Mouse (Mus musculus) layer of hippocampus, postnatal 10 days (tissue): ENCODE data around the gene Atxn7l2. TPM values are rescaled to one million over a fixed set of nuclear protein-coding genes. Genes with fewer than 3 reads are reported as not detected.

Source experiments
- DNase-seq, 2 experiments: peaks; one replicate each; pipeline ENCODE4 v3.0.0; 2021; ENCODE audit warnings: low spot score in 2 of 2
- total RNA-seq, 2 experiments: library from RNA; stranded (reverse); gene quantifications; 2 replicates each; pipeline ENCODE4 v1.2.3; 2021

Gene Atxn7l2
- total RNA-seq, 2 experiments from 2014 or later = 21.1 to 26.1 TPM

DNA sequence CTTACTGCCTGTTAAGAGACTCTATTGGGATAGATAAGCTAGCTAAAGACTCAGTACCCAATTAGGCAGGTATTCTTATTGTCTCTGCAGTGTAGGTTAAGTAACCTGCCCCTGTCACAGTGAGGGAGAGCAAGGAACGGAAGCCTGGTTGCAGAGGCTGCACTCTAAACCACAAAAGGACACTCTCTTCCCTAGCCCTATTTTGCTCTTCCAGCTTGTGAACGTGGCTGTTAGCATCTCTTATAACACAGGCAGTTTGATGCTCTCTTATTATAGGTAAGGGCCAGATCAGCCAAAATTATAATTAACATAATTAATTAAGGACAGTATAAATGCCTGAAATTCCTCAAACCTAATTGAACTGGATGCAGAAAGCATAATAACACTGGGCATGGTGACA, 30.2 kb downstream of the Atxn7l2 start:
- no peak for DNase-seq

DNA sequence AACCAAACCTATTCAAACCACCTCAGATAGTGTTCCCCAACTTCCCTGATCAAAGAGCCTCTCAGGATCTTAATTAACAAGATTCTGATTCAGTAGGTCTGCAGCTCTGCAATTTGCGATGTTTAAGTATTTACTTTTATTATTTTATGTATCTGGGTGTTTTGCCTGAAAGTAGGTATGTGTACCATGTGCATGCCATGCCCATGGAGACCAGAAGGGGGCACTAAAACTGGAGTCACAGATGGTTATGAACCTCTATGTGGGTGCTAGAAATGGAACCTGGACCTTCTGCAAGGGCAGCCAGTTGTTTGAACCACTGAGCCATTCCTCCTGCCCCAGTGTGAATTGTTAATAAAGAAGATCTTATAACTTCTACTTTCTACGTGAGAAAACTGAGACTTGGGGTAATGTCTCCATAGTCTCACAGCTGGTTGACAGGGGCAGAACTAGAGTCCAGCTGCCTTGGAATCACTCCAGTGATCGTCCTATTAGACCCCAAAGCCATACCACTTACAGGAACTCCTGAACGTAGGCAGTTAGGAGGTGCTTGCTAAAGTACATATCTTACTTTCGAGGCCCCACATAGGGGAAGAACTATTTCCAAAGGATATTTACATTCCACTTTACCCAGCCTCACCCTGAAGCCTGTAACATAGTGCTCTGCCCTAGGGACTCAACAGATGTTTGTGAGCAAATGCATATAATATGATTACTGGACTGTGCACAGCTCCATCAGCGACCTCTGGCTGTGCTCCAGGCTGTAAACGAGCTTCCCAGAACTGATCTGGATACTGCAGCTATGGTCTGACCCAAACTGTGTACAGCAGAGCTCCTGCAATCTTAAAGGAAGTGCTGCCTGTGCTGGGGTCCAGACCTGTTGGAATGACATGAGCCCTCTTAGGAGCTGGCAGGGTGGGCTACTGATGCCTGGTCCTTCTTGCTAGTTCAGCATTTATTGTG, 31.7 kb downstream of the Atxn7l2 start:
- DNase-seq = no peak

DNA sequence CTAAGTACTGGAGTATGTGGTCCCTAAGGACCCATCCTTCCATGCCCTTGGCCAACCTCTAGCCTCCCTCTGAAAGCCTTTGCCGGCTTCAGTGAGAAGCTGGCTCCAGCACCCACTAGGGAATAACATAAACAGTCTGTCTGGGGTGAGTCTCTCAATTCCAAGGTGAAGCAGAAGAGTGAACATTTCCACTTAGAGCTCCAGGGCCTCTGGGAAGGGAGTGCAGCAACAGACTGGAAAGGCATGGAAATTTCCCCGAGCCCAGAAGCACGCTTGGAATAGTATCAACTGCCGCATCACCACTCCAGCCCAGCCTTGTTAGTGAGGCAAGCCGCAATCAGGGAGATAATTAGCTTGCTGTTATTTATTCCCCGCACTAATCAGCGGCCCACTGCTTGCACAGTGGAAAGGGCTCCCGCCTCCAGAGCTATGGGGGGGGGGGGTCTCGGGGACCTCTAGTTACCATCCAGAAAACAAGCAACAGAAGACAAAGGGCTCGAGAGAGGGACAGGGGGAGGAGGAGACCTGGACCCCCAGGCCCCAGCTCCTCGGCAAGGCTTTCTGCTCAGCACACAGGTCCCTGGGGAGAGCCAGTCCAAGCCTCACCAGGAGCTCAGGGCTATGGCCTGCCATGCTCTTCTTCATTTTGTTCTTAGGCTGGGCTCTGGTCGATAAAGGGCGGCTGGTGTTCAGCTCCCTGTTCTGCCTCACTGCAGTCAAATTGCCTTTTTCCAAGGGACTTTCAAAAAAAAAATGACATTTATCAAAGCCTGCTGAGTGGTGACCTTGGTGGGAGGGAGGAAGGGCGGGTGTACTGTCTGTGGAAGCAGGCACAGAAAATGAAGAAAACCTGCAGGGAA, 35.8 kb downstream of the Atxn7l2 start:
- peak; percentile 78 for DNase-seq

DNA sequence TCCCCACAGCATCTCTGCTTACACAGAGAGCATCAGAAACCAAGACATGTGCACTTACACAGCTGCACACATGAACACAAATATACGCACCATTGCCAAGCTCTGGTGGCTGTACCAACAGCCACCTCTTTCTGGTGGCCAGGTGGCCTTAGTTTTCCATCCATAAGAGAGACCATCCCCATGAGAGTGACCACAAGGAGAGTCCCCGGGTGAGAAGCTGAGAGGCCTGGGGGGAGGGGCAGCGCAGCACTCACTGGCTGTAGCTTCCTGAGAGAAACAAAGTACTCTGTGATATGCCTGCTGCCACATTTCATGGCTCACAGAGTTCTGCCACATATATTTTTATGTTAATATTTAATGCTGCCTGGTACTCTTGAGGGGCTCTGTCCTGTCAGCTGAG, 41.5 kb downstream of the Atxn7l2 start:
- no peak for DNase-seq

DNA sequence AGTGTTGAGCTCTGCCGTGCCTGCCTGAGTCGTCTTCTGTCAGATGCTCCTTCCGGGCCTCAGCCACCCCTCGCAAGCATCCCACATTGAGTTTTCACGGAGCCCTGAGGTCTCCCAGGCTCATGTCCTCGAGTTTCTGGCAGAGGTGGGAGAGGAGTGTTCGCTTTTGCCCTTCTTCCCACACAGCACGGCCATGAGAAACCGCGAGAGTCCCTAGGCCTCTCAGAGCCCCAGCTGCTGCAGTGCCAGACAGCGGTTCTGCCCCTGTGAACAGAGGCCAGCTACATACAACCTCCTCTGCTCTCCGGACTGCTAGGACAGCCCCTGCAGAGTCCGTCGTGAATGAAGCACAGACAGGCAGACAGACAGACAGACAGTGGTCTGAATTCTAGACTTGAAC, 43.2 kb downstream of the Atxn7l2 start:
- DNase-seq = no peak

DNA sequence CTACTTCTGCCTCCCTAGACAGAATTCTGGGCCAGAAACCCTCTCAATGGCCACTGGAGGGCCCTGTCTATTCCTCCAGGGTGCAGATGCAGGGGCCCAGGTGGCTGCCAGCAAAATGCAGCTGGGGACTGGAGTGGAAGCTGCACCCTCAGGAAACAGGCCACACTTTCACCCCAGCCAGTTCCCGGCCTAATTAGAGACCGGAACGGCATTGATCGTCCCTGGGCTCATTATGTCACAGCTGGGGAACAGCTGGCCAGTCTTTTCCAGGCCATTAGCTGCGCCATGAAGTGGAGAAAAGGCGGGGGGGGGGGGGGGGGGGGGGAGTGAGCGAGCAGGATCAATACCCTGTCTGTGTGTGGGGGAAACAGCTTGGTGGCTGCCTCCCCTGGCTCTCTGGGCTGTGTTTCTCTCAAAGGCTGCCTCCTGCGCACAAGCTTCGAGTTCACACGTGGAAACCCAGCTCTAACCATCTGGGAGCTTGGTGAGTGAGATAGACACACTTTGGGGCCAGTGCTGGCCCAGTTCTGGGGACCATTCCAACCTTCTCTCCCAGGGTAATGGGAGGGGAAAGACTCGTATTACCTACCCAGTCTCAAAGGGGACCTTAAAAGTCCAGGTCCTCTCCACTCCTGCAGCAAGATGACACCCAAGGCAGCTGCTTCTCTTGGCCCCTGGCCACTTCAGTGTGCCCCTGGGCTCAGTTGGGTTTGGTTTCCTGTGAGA, 44.1 kb downstream of the Atxn7l2 start:
- peak; percentile 68 to 76 for DNase-seq

DNA sequence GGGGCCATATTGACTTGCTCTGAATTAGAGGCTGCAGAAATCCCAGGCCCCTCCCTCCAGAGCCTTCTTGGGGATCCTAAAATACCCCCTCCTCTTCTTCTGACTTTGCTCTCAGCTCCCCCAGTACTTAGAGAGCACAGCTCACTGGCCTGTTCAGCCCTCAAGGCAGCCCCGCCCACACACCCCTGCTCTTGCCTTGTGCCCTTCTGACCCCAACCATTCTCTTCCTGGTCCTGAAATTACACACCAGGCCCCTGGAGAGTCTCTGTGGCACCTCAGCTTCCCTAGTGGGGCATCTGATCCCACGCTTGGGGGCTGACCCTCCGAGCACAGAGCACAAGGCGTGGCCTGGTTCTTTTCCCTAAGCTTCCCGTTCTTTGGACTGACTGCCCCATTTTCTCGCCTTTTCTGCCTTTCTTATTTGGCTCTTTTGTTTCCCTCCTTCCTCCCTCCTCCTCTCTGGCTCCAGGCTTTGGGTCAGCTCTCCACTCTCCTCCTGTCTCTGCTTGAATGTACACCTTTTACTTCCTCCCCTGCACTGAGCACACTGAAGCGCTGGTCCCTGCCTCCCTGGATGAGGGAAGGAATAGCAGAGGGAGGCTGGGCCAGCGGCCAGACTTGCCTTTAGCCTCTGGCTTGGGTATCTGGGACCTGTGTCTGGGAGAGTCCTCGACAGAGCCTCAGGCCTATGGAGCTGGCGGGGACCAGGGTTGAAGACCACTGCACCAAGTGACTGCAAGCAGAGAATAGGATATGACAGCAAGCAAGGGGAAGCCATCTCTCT, 45.0 kb downstream of the Atxn7l2 start:
- no peak for DNase-seq

DNA sequence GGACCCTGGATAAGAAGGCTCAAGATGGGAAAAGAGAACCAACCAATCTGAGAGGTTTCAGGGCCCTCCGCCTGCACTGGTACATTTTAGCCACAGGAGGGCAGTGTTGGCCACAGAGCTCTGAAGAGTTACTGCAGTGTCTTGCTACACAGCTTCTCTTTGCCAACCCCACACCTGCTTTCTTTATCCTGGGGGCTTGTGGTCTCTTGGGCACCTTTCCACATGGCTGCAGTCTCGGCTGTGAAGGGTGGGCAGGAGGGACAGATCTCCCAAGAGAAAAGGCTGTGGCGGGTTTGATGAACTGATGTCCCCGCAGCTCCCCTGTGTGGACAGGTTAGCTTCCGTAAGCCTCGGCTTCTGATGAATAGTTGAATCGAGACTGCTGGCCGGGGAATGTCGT, 45.9 kb downstream of the Atxn7l2 start:
- DNase-seq = peak; percentile 93 to 94

DNA sequence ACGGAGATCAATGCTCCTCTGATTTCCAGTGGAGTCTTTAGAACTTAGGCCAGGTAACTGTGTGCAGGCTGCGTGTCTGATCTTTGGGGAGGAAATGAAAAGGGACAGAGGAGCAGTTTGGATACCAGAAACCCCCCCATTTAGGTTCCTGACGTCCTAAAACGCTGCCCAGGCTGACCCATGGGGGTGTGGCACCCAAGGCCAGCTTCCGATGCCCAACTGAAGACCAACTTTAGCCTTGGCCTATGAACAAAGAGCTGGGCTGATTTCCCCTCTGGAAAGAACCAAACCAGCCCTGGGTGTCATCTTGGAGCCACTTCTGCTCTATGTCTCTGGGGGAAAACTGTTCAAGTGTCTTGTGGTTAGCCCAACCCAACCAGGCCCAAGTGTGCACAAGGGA, 46.6 kb downstream of the Atxn7l2 start:
- DNase-seq = no peak

DNA sequence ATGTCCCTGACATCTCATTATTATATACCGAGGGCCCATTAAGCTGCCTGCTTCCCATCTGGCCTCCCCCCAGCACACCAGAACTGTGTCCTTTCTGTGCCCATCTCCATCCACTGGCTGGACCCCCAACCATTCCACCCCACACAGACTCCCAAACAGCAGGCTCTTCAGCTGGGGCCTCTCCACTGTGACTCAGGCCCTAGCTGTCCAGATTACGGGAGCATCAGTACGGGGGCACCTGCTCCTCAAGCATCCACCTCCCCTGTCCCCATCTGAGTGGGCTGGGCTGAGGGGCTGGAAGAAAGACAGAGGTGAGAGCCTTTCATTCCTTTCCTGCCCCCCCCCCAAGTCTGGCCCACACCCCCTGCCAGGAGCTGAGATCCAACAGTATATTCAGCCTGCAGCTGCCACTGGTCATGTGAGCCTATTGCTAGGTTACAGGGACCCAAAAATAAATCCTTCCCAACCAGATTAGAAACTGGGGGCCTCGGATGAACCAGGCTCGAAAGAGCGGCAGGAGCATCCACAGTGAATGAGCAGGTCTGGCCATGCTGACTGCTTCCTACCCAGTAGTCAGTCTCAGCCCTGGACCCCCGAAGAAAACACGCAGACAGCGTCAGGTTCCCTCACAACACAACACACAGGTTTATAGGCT, 52.2 kb downstream of the Atxn7l2 start:
- peak in 1 of 2 experiments; percentile 63 for DNase-seq

DNA sequence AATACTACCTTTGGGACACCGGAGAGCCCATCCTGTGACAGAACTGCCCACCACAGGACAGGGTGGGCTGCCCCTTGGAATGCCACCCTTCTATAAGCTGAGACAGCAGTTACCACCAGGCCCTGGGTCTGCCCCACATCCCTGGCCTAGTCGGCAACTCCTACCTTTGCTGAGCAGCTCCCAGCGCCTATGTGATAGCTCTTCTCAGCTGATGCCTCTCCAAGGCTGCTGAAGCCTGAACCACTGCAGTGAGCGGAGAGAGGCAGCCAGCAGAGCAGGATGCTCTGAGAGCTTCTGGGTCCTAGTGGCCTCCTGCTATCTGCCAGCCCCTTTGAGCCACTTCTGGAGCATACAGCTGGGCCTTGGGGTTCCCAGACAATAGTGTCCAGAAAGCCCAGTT, 56.1 kb downstream of the Atxn7l2 start, which contains the start of gene Gpr61:
Gene Gpr61 (minus strand): TSS at position 227 of the 400 bp plus-strand sequence.
- peak in 1 of 2 experiments; percentile 63 for DNase-seq

DNA sequence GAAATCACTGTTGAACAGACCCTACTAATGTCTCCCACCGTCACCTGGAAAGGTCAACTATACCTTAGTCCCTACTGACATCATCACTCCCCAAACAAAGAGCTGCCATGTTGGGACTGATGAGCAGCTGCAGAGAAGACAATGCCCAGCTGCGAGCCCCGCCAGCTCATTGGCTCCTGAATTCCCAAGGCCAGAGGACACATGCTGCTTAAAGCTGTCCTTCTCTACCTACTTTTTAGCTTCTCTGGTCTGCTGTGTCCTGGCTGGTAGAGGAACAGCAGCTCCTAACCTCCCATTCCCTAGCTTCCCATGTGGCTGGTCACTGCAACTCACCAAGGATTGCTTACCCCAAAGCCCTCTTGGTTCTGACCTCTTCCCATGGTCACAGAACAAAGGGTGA, 58.4 kb downstream of the Atxn7l2 start:
- DNase-seq = no peak

Other genes starting within 250 kb of the Atxn7l2 start
- gene Gstm3, start 241.7 kb downstream of the Atxn7l2 start, total RNA-seq = not detected
- gene Gstm2, start 224.5 kb downstream of the Atxn7l2 start, total RNA-seq = 1 to 10 TPM; 2.3 to 4.0 TPM
- gene Gstm1, start 193.0 kb downstream of the Atxn7l2 start, total RNA-seq = 100 to 1,000 TPM in 1 of 2 experiments, 10 to 100 TPM in 1; 94.4 to 102 TPM
- gene Gstm4, start 166.0 kb downstream of the Atxn7l2 start, total RNA-seq = 10 to 100 TPM; 13.4 TPM
- 10 to 100 TPM; 48.4 to 58.8 TPM for gene Ampd2, start 124.3 kb downstream of the Atxn7l2 start, total RNA-seq
- gene Gnat2, start 118.1 kb downstream of the Atxn7l2 start, total RNA-seq = not detected
- gene Gnai3, start 64.8 kb downstream of the Atxn7l2 start, total RNA-seq = 10 to 100 TPM; 54.7 to 59.4 TPM
- gene Gpr61, start 56.1 kb downstream of the Atxn7l2 start, total RNA-seq = 10 to 100 TPM; 14.5 to 15.0 TPM
- 10 to 100 TPM; 36.9 to 37.2 TPM for gene Amigo1, start 24.6 kb downstream of the Atxn7l2 start, total RNA-seq
- gene Cyb561d1, start 9.7 kb downstream of the Atxn7l2 start, total RNA-seq = 10 to 100 TPM; 10.6 to 11.2 TPM
- 1 to 10 TPM; 1.2 to 1.6 TPM for gene Sypl2, start 15.7 kb upstream of the Atxn7l2 start, total RNA-seq
- gene Psma5, start 46.0 kb upstream of the Atxn7l2 start, total RNA-seq = 10 to 100 TPM; 84.5 to 91.8 TPM
- gene Sort1, start 73.1 kb upstream of the Atxn7l2 start, total RNA-seq = 100 to 1,000 TPM; 181 to 182 TPM
- gene Mybphl, start 154.0 kb upstream of the Atxn7l2 start, total RNA-seq = under 1 TPM in 1 of 2 experiments, not detected in 1; 0.36 TPM
- gene Psrc1, start 172.9 kb upstream of the Atxn7l2 start, total RNA-seq = 10 to 100 TPM; 12.5 to 12.8 TPM
- 100 to 1,000 TPM; 177 to 179 TPM for gene Celsr2, start 204.6 kb upstream of the Atxn7l2 start, total RNA-seq
- 100 to 1,000 TPM; 215 TPM for gene Sars, start 234.3 kb upstream of the Atxn7l2 start, total RNA-seq